In genomic region chr12:39536326-39536725, GRCm38 (mm10) we compare ENCODE assay signal across 16 mouse cellular contexts.
"Had no signal": no experiment of that assay in that cellular context is flagged by ENCODE, and none has a peak within 500 bp of the region (broad histone marks: within the 10 kb centered on the region; RNA-seq: fewer than 3 reads in every experiment).

No protein-coding gene starts in this region.

- H3K27ac ChIP-seq: layer of hippocampus, adult 2 months; limb, embryonic 10.5 days; liver, embryonic 15.5 days; macrophage; midbrain, embryonic 15.5 days had no signal

- H3K9me3 ChIP-seq: limb, embryonic 10.5 days; liver, embryonic 15.5 days; megakaryocyte, embryonic 14.5 days; midbrain, embryonic 15.5 days had no signal

- ATAC-seq: lung, postnatal 0 days; midbrain, embryonic 15.5 days had no signal

- H3K9ac ChIP-seq: liver, embryonic 15.5 days; midbrain, embryonic 15.5 days had no signal

- H3K36me3 ChIP-seq: limb, embryonic 10.5 days; liver, embryonic 15.5 days; midbrain, embryonic 15.5 days had no signal

- H3K4me3 ChIP-seq: layer of hippocampus, adult 2 months; limb, embryonic 10.5 days; liver, embryonic 15.5 days; megakaryocyte, embryonic 14.5 days; midbrain, embryonic 15.5 days had no signal

- DNase-seq: kidney, postnatal 10 days; kidney, postnatal 4 days; lung, adult 2 months; right cerebral cortex, postnatal 4 days; spleen, adult 18-20 months; thymus, adult 18-20 months; thymus, postnatal 14 days had no signal

- H3K27me3 ChIP-seq: liver, embryonic 15.5 days; megakaryocyte, embryonic 14.5 days; midbrain, embryonic 15.5 days had no signal

- H3K4me2 ChIP-seq: liver, embryonic 11.5 days; liver, embryonic 15.5 days; midbrain, embryonic 11.5 days; midbrain, embryonic 15.5 days had no signal

- H3K4me1 ChIP-seq: limb, embryonic 10.5 days; liver, embryonic 15.5 days; megakaryocyte, embryonic 14.5 days; midbrain, embryonic 15.5 days had no signal
